Mouse (Mus musculus) intestine, embryonic 14.5 days (tissue): Measurements from ENCODE around the gene Nek6. TPM values are rescaled to one million over a fixed set of nuclear protein-coding genes. Genes with fewer than 3 reads are reported as not detected.
A peak's percentile ranks its signal among the peaks of the same experiment; 100 is the strongest.

Experiments used
- ATAC-seq: fragments of 200-750 bp; cut with Nextera tagmentation; replicated peaks from 2 replicates; pipeline ENCODE4 v1.8.0; 2017; ENCODE audit warnings: low read depth, moderate number of reproducible peaks, moderate TSS enrichment, moderate library complexity; ENCODE audit not compliant: low FRiP score, low TSS enrichment
- DNase-seq: peaks from one replicate; pipeline ENCODE4 v3.0.0-alpha.2; 2018; ENCODE audit warnings: low spot score
- H3K27ac ChIP-seq: fragments of 300-500 bp; sonication (generic); 2 replicates; pipeline ENCODE4 v1.5.1; 2014; ENCODE audit warnings: low read depth, mild to moderate bottlenecking, control low read depth
- H3K27me3 ChIP-seq: fragments of 300-500 bp; sonication (generic); replicated peaks from 2 replicates; pipeline ENCODE4 v1.6.1; 2014; ENCODE audit warnings: low read length, control low read depth; ENCODE audit not compliant: control insufficient read depth, insufficient read depth
- H3K36me3 ChIP-seq: fragments of 300-500 bp; sonication (generic); 2 replicates; pipeline ENCODE4 v1.6.1; 2014; ENCODE audit warnings: low read length, control low read depth; ENCODE audit not compliant: control insufficient read depth, insufficient read depth
- H3K4me1 ChIP-seq: fragments of 300-500 bp; sonication (generic); replicated peaks from 2 replicates; pipeline ENCODE4 v1.6.1; 2014; ENCODE audit warnings: low read length, control low read depth, mixed read lengths; ENCODE audit not compliant: control insufficient read depth, insufficient read depth
- H3K4me2 ChIP-seq: fragments of 300-500 bp; sonication (generic); 2 replicates; pipeline ENCODE4 v1.6.1; 2014; ENCODE audit warnings: low read length
- H3K4me3 ChIP-seq: fragments of 300-500 bp; sonication (generic); 2 replicates; pipeline ENCODE4 v1.5.1; 2014; ENCODE audit warnings: low read depth, low read length, control low read depth, mixed read lengths
- H3K9ac ChIP-seq: fragments of 300-500 bp; sonication (generic); 2 replicates; pipeline ENCODE4 v1.6.1; 2014; ENCODE audit warnings: mild to moderate bottlenecking, low read length
- H3K9me3 ChIP-seq: fragments of 300-500 bp; sonication (generic); 2 replicates; pipeline ENCODE4 v1.6.1; 2016; ENCODE audit warnings: low read length, control low read depth; ENCODE audit not compliant: control insufficient read depth
- WGBS: fragments of 180-500 bp; shearing (Covaris S2); extraction: QIAGEN DNeasy Blood & Tissue Kit; methylation state at CpG from one replicate; pipeline ENCODE4 v1.1.7; 2014; 5-methylcytosine and 5-hydroxymethylcytosine counted together
- polyA plus RNA-seq: library from polyadenylated mRNA; unstranded; fragments of >200 nt; fragmentation: Nextera tagmentation; extraction: Ambion mirVana; gene quantifications from 2 replicates; pipeline ENCODE4 v1.2.1, GENCODE M21; 2014

Gene Nek6
- polyA plus RNA-seq, 1 experiment from 2014 or later = 111 TPM

GRCm38 (mm10) chr2:38481166-38481778 is 30.2 kb upstream of the Nek6 start:
- Histone ChIP-seq H3K36me3 (no peaks in the 10 kb centered on the region), H3K9me3 (no peaks in the 10 kb centered on the region), H3K4me3 (no peak overlapping the region), H3K27me3 (no peaks in the 10 kb centered on the region), H3K4me1 (no peaks in the 10 kb centered on the region), H3K27ac (no peak overlapping the region; the same call in 1 of the 2 replicates), H3K4me2 (no peak overlapping the region), H3K9ac (no peak overlapping the region)
- WGBS = 73% methylated on average over 6 of the region's 6 CpGs
- DNase-seq (no peak), ATAC-seq (no peak)

- DNase-seq = no peak
- H3K9ac ChIP-seq = no peak overlapping the region
- H3K27ac ChIP-seq = no peak overlapping the region
- H3K36me3 ChIP-seq = no peaks in the 10 kb centered on the region
- H3K4me3 ChIP-seq = no peak overlapping the region
- no peak for ATAC-seq
- H3K9me3 ChIP-seq = no peaks in the 10 kb centered on the region
- H3K27me3 ChIP-seq = no peaks in the 10 kb centered on the region
- no peak overlapping the region for H3K4me2 ChIP-seq
- WGBS = 89% methylated on average over 3 of the region's 3 CpGs
- no peaks in the 10 kb centered on the region for H3K4me1 ChIP-seq
Measured at GRCm38 (mm10) chr2:38482122-38482521, 29.3 kb upstream of the Nek6 start.

GRCm38 (mm10) chr2:38483058-38483704 is 28.3 kb upstream of the Nek6 start:
- Histone ChIP-seq H3K4me3 (no peak overlapping the region), H3K9me3 (no peaks in the 10 kb centered on the region), H3K36me3 (no peaks in the 10 kb centered on the region), H3K27ac (no peak overlapping the region), H3K27me3 (no peaks in the 10 kb centered on the region), H3K4me2 (no peak overlapping the region), H3K9ac (no peak overlapping the region), H3K4me1 (no peaks in the 10 kb centered on the region)
- 91% methylated on average over 7 of the region's 7 CpGs for WGBS
- DNase-seq (no peak), ATAC-seq (no peak)

GRCm38 (mm10) chr2:38484556-38484955 is 26.9 kb upstream of the Nek6 start:
- ATAC-seq (no peak), DNase-seq (no peak)
- no peaks in the 10 kb centered on the region for H3K27me3 ChIP-seq
- no peak overlapping the region for H3K4me2 ChIP-seq
- H3K9me3 ChIP-seq = no peaks in the 10 kb centered on the region
- H3K36me3 ChIP-seq = no peaks in the 10 kb centered on the region
- H3K4me1 ChIP-seq = no peaks in the 10 kb centered on the region
- no peak overlapping the region for H3K4me3 ChIP-seq
- no peak overlapping the region for H3K9ac ChIP-seq
- WGBS = 80% methylated on average over 11 of the region's 11 CpGs
- H3K27ac ChIP-seq = no peak overlapping the region

- Histone ChIP-seq H3K27me3 (no peaks in the 10 kb centered on the region), H3K9me3 (no peaks in the 10 kb centered on the region), H3K4me2 (no peak overlapping the region), H3K9ac (no peak overlapping the region), H3K4me1 (no peaks in the 10 kb centered on the region), H3K4me3 (no peak overlapping the region), H3K27ac (peak overlapping the region; percentile 54), H3K36me3 (no peaks in the 10 kb centered on the region)
- WGBS = 85% methylated on average over 3 of the region's 3 CpGs
- no peak for ATAC-seq
- DNase-seq = no peak
Measured at GRCm38 (mm10) chr2:38485409-38485808, 26.0 kb upstream of the Nek6 start.

GRCm38 (mm10) chr2:38485957-38486931 is 25.2 kb upstream of the Nek6 start:
- peak; percentile 94 for ATAC-seq
- Histone ChIP-seq H3K27me3 (no peaks in the 10 kb centered on the region), H3K9me3 (no peaks in the 10 kb centered on the region), H3K27ac (peak overlapping the region; percentile 54), H3K4me1 (no peaks in the 10 kb centered on the region), H3K36me3 (no peaks in the 10 kb centered on the region), H3K4me2 (no peak overlapping the region), H3K4me3 (no peak overlapping the region), H3K9ac (no peak overlapping the region)
- 62% methylated on average over 6 of the region's 6 CpGs for WGBS
- peak; percentile 73 for DNase-seq

GRCm38 (mm10) chr2:38497594-38497993 is 13.8 kb upstream of the Nek6 start:
- no peak for ATAC-seq
- H3K36me3 ChIP-seq = no peaks in the 10 kb centered on the region

GRCm38 (mm10) chr2:38501606-38502005 is 9.8 kb upstream of the Nek6 start:
- H3K9me3 ChIP-seq = no peaks in the 10 kb centered on the region
- WGBS = 30% methylated on average over 1 of the region's 1 CpGs
- H3K4me1 ChIP-seq = no peaks in the 10 kb centered on the region
- no peak overlapping the region for H3K27ac ChIP-seq
- H3K9ac ChIP-seq = no peak overlapping the region
- H3K27me3 ChIP-seq = no peaks in the 10 kb centered on the region
- no peak for DNase-seq
- no peak overlapping the region for H3K4me2 ChIP-seq
- H3K4me3 ChIP-seq = no peak overlapping the region
- H3K36me3 ChIP-seq = no peaks in the 10 kb centered on the region
- no peak for ATAC-seq

More at GRCm38 (mm10) chr2:38497594-38497993, 13.8 kb upstream of the Nek6 start:
- no peak overlapping the region for H3K9ac ChIP-seq
- H3K27me3 ChIP-seq = no peaks in the 10 kb centered on the region
- H3K9me3 ChIP-seq = 0 out of 2 replicates have a peak, but pooled peaks cover 2% of the 10 kb centered on the region
- no peak overlapping the region for H3K4me3 ChIP-seq
- no peak overlapping the region for H3K27ac ChIP-seq
- DNase-seq = no peak
- no peak overlapping the region for H3K4me2 ChIP-seq
- no peaks in the 10 kb centered on the region for H3K4me1 ChIP-seq
